Mouse (Mus musculus) CD4-positive, CD25-positive, alpha-beta regulatory T cell, adult 2 months (primary cell): ENCODE measurements around the gene Epb42.
A peak's percentile ranks its signal among the peaks of the same experiment; 100 is the strongest.
"Not testable (repeated sequence)": the region's sequence is repeated elsewhere in the genome, so short reads cannot be mapped to it uniquely, and the experiment has no call there.

Source experiments
- DNase-seq: peaks from one replicate; pipeline ENCODE4 v3.0.0-alpha.2; 2012; ENCODE audit warnings: low read depth, low spot score

Epb42 gene

DNA sequence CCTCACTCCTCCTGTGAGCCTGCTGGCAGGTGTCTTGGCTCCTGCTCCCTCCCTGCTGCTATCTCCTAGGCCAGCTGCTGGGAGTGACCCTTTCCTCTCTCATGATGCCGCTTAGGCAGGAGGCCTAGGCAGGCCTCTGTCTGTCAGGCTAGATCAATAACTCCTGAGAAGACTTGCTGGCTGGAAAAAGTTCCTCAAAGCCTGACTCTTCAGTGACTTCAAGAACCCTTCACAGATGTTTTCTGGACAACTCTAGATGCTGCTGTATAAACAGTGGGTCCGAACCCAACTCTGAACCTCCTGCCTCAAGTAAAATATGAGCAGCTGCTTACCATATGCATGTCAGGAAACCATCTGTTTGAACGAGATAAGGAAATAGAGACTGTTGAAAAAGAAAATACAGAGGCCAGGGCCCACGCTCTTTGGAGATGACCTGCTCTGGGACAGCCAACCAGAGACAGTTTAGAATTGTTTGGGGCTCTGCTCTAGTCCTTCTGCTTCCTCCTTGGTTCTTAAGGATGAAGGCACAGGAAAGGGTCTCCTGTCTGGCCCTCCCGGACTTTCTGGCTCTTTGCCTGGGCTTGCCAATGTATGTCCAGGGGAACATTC lies at the start of gene Epb42:
Gene Epb42 (minus strand): TSS at position 340 of the 609 bp plus-strand sequence.
- DNase-seq: no peak

DNA sequence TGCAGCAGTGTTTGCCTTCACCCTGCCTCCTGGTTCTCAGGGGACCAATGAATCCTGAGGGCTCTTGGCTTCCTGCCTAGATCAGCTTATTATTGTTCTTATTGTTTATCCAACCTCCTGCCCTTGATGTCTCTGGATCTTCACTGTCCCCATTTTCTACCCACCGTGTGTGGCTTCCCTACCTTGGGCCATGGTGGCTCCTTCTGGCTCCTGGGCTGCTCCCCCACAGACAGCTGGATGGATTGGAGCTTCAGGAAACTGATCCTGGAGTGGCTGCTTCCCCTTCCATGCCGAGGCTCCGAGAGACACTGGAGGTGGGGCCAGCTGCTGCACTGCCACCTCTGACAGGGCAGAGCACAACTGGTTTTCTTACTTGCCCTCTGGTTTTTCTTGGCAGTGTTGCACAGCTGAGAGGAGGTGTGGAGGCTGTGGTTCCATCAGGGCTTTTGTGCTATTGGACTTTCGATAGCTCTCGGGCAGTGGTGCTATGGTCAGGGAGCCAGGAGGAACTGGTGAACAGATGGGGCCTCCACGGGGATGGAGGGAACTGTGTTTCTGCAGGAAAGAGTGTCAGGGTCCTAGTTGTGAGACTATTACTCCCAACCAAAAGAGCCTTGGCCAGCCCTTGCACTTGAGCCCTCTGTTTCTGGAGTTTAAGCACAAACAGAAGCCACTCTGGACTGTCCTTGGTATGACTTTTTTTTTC lies 48.8 kb upstream of the Epb42 start, which contains the start of gene Tgm5:
Gene Tgm5 (minus strand): TSS at position 362 of the 706 bp plus-strand sequence.
- DNase-seq: no peak

DNA sequence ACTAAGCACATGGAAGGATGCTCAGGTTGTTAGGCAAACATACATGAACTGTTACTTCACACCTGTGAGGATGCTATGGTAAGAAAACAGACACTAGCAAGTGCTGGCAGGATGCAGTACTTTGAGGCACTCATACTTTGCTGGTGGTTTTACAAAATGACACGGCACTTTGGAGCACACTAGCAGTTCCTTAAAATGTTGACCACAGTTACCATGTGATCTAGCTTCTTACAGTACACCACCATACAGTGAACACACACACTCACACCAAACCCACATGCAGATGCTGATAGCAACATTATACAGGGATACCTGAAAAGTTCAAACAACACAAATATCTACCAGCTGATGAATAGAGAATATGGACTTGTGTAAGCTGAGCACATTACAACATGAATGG lies 45.8 kb upstream of the Epb42 start:
- DNase-seq: no peak

DNA sequence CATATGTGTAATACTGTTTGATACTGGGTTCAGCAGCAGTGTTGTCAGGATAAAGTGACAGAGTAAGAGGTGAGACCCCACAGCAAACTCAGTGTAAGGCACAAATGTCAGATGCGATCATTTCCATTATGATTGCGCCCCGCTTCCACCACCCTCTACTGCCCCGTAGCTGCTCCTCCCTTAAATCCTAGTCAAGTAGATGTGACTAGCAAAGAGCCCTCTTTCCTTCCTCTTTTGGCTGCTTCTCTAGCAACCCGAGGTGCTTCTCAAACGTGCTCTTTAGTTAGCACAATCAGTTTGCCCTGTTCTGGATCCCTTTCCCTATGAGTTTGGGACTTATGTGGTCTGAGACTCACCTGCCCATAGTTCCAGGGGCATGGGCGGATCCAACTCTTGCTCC lies 37.9 kb upstream of the Epb42 start:
- no peak for DNase-seq

DNA sequence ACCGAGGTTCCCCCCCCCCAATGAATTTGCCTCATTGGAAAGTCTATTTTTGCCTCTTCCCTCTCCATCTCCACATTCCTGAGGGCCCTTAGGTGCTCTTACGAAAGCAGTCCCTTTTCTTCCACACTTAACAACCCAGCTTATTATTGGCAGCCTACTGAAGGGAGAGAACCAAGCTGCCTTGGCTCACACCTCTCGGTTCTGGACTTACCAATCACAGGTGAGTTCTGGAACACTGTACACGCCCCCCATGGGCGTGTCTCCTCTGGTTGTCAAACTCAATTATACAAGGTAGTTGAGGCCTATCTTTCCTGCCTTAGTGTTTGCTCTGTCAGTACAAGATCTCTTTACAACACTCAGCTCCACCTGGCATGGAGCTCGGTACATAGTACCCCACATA lies 35.0 kb upstream of the Epb42 start:
- no peak for DNase-seq

DNA sequence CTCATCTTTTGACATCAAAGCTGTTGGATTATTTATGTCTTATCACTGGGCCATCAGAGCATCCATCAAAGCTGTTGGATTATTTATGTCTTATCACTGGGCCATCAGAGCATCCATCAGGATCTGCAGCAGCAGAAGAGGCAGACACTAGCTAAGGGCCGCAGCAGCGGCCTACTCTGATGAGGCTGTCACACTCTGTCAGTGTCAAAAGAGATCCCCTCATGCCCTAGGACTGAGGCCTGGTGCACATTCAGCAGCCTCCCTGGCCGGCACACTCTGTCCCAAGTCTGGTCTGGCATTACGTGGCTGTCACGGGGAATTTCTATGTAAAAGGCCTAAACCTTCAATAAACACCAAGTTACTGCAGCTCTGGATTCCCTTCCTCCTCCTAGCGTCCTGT lies 32.6 kb upstream of the Epb42 start:
- no peak for DNase-seq

DNA sequence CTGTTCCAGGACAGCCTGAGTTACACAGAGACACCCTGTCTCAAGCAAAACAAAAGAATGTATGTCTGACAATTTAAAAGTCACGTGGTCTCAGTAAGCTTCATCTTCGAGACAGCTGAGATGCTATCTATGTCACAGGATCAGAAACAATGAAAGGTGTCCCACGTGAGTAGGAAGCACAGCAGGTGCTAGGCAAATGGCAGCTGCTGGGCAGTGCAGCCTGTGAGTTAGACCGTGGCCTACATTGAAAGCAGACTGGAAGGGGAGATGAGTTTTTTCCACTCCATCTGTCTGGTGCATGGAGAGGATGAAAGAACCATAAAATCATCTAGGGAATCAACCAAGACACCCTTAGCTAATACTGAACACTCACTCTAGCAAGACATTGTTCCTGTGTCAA lies 30.2 kb upstream of the Epb42 start:
- peak; percentile 3 for DNase-seq

DNA sequence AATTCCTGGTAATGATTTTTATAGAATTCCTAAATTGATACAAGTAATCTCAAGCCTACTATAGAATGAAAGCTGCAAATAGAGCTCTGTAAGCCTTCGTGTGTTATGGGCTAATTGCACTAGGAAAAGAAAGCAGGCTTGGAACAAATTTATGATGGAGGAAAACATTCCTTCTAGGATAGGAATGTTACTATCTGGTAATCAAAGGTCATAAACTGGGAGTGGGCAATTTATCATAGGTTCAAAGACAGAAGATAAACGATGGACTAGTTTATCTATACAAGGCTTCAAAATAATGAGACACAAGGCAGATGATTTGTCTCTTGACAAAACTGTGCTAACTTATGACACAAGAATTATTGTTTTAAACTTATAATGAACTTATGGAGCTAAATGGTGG lies 24.4 kb upstream of the Epb42 start:
- no peak for DNase-seq

DNA sequence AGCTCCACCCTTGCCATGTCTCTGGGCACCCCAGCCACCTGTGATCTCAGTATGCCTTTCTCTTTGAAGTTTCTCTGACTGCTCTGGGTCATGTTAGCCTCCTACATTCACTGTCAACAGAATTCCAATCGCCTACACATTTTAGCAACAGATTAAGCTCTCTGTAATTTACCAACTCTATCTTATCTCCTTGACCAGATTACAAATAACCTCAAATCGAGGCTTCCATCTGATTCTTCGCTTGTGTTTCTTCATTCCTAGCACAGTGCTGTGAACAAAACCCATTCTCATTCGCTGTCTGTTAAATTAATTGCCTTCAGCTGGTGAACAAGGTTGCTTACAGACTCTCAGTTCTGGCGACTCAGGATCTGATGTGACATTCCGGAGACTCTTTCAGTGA lies 21.1 kb upstream of the Epb42 start:
- DNase-seq: no peak

DNA sequence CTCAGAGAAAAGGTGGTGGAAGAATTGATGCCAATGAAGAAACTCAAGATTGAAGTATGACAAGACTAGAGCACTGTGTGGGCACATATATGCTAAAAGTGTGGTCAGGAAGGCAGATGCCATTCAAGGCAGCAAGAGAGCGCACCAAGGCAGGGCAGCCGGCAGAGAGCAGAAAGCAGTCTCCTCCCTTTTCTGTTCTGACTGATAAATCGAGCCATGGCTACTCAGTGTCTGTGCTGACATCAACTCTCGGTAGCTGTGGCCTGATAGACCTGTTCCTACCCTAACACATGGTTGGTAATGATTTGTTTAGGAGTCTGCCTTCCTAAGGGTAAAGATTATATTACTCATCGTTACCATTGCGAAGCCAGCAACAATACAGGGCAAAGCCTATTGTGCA lies 19.0 kb upstream of the Epb42 start:
- DNase-seq: no peak

DNA sequence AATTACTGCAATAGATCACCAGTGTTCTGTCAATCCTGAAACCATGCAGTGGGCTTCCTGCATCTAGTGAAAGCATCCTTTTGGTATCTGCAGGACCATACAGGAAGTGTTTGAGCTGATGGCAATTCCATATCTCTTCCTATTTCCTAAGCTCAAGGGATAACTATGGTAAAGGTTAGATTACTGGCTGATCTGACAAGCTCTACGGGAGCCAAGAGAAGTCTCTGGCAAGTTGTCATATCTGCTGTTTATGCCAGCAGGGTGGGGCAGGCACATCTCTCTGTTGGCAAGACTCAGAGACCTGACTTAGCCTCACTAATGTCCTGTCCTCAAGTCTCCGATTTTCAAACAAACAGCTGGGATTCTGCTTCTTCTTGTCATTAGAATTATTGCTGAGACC lies 17.2 kb upstream of the Epb42 start:
- no peak for DNase-seq

DNA sequence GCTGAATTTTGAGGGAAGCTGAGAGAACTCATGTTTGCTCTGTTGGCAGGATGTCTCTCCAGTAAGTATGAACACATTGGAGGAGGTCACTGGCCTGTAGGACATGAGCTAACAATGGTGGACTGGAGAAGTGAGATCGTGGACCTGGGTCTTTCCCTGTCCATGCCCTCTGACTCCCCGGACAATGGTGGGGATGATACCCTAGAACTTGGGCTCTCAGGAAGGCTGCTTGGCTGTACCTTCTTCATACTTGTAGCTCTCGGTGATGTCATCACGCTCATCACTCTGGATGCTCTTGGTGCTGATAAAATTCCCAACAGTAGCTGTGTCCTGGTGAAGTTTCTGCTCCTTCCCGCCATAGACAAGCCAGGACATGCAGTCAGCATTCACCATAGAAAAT lies 15.3 kb upstream of the Epb42 start:
- no peak for DNase-seq

DNA sequence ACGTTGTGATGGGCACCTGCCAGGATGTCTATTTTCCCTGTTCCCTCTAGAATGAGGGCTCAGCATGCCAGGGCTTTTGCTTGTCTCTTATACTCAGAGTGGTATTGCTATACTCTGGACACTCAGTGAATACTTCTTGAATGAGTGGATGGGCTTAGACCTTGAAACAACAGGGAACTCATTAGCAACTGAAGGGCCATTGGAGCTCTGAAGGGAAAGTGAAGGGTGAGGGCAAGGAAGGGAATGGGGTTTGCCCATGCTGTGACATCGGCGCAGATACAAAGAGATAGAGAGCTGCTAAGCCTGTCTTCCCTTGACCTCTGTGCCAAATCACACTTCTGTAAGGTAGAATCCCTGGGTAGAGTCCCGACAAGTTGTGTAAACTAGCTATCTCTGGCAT lies 8.8 kb upstream of the Epb42 start:
- no peak for DNase-seq

DNA sequence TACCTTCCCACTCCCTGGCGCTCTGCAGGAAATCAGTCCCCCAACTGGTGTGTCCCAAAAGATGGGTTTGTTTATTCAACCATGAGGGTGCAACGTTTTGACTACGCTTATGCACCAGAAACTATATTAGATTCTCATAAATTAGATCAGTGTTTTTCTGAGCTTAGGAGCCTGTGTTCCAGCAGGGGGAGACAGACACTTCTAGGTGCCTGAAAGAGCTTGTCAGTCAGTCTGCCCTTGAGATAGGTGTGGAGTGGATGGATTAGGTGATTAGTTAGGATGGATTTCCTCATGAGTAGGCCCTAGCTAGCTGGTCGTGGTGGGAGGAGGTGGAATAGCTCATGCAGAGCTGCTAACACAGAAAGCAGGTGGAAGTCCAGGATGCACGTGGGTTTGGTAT lies 4.2 kb upstream of the Epb42 start:
- DNase-seq: peak; percentile 57

DNA sequence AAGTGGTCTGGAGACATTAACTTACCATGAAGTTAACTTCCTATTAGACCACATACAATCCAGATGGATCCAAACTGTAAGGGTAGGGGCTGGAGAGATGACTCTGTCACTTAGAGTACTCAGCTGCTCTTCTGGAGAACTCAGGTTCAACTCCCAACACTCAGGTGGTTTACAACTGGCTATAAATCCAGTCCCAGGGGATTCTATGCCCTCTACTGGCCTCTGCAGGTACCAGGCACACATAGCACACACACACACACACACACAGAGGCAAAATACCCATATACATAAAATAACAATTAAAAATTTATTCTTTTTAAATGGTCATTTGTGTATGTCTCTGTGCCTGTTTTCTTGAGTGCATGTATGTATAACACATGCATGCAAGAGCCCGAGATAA lies 2.5 kb upstream of the Epb42 start:
- no peak for DNase-seq

DNA sequence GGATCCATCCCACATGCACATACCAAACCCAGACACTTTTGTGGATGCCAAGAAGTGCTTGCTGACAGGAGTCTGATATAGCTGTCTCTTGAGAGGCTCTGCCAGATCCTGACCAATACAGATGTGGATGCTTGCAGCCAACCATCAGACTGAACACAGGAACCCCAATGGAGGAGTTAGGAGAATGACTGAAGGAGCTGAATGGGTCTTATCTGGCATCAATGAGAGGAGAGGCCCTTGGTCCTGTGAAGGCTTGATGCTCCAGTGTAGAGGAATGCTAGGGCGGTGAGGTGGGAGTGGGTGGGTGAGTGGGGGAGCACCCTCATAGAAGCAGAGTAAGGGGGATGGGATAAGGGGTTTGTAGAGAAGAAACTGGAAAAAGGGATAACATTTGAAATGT lies 2.0 kb upstream of the Epb42 start:
- not testable (repeated sequence) for DNase-seq

DNA sequence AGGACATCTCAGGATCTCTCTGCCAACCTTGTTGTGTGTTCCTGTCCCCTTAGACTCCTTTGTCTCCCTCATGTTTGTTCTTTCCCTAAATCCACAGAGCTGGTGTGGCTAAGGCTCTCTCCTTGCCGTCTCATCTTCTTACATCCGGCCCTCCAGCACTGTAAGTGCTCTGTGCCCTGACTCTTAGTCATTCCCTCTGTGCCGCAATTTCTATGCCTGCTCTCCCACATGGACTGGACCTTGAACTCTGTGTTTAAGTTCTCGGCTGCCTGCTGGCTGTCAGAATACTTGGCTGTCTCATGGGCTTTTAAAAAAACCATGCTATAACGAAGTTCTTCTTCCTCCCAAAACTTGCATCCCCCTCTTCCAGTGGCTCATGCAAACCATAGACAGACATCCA lies 14.0 kb downstream of the Epb42 start:
- DNase-seq: no peak

DNA sequence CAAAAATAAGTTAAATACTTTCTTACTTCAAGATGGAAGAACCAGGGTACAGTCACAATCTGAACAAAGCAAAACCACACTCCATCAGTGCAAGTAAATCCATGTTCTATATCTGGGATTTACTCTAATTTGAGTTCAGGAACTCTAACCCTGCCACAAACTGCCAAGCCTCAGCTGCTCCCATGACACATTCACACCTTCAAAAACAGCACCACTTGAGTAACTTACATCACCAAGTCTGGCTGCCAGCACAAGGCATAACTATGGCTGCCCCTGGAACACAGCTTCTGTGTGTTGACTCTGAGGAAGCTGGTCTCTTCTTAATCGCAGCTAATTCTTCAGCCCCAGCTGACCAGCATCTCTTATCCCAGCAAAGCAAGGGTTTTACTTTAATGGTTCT lies 19.7 kb downstream of the Epb42 start:
- no peak for DNase-seq

DNA sequence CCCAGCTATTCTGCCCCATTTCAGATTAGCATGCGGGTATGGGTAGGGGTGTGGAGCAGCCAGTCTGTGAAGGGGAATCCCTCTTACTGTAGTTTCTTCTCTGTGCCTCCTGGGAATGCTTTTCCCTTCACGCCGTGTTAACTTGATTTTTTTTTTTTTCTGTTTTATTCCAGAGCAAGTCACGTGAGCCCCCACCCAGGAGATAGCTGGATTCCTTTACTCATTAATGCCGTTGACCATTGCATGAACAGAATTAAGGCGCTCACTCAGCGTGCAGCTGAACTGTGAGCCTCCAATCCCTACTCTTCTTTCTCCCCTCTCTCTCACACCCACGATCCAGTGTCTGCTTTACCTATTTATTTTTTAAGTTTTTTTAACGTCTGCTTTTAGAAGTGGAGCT lies 20.6 kb downstream of the Epb42 start:
- no peak for DNase-seq

DNA sequence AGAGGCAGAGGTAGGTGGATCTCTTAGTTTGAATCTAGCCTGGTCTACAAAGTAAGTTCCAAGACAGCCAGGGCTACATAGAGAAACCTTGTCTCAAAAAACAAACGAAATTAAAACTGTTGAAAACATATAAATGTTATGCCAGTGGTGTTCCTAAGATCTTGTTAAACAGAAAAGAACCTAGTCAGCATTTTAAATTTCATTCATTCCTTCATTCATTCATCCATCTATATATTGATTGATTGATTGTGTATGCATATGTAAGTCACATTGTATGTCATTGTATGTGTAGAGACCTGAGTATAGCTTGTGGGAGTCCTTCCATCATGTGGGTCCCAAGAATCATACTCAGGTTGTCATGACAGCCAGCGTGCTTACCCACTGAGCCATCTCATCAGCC lies 21.4 kb downstream of the Epb42 start:
- no peak for DNase-seq

DNA sequence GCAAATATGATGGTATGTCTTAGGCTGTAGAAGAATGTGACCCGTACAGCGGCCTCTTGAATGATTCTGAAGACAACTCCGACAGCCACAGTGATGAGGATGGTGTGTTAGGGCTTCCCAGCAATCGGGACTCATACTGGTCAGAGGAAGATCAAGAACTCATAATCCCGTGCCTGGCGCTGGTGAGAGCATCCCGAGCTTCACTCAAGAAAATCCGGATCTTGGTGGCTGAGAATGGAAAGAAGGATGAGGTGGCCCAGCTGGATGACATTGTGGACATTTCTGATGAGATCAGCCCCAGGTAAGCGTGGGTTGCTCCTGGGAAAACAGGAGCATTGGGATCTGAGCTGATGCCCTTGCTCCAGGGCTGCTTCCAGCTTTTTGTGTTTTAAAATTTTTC lies 24.2 kb downstream of the Epb42 start:
- DNase-seq: no peak

DNA sequence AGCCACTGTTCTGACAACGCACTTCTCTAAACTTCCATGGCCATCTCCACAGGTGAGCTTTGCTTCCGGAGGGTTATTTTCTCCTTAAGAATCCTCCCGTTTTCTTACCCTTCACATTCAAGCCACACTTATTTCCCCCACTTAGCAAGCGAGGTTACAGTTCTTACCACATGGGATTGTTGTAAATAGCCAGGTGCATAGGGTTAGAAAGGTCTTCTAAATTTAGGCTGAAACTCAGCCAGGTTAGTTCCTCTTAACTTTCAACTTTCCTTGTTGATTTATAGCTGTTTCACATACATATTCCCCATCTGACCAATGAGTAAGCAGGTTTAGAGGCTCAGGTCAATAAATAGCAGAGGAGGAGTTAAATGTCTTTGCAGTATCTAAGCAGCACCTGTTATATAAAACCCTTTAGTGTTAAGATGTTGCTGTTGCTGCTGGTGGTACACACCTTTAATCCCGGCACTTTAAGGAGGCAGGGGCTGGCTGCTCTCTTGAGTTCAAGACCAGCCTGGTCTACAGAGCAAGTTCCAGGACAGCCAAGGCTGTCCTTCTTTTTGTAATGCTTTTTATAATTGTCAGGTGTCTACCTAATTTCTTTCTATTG lies 27.7 kb downstream of the Epb42 start:
- DNase-seq: no peak

DNA sequence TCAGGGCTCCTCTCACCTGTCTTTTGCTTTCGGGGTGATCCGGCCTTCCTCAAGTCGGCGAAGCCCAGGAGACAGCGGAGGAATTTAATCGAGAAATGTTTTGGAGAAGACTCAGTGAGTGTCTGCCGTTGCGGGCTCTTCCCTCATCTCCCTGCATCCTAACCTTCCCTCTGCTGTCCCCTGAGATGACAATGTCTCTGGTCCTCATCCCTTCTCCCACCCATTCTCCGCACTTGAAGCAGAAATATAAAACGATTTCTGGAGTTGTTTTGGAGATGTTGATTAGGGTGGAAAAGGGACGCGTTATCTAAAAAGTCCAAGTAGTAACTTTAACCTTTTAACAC lies 28.2 kb downstream of the Epb42 start:
- DNase-seq: no peak
